Mouse (Mus musculus): ENCODE measurements at regions not wholly inside any gene's neighbourhood (a gene's known extent, or its start where the extent isn't known, plus 50 kb on each side); places are given as distances from the start of the nearest gene placed in this dataset.

DNA sequence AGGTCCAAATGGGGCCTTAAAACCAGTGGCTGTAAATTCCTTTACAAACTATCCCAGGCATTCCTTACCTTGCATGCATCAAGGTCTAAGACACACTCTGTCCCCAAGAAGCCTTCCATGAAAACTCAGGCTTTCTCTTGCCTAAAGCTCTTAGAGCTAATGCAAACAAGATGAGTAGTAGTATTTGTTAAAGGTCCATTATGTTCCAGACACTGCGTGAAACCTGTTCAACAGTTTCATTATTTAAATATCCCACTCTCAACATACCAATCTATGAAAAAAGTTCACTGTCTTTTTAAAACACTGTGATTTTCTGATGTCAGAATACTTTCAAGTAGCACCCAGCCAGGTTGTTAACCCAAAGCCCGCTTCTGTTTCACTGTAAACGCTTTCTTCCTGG, 687.9 kb upstream of the A1bg start:
- DNase-seq (ENCODE audit: extremely low read depth) = no peak
- dilution Hi-C loops (cut with MboI; ENCODE audit: extremely low pct_ligation_motif_present, extremely low pct_unique_long_range_greater_than_20kb, low sequenced_read_pairs) = no loop called here
- TF ChIP-seq CTCF (conservative IDR thresholded peaks at IDR 0.05 in 1 of 2, IDR thresholded peaks at IDR 0.05 in 1 of 2; ENCODE audit: low read depth in 2 of 2, low read length in 2 of 2) (no peak), ELF1 (IDR thresholded peaks at IDR 0.05; ENCODE audit: low read depth, low read length) (no peak), MAX (IDR thresholded peaks at IDR 0.05; ENCODE audit: low read length) (no peak), PAX5 (IDR thresholded peaks at IDR 0.05; ENCODE audit: low read length) (no peak), UBTF (IDR thresholded peaks at IDR 0.05; ENCODE audit: low read depth, low read length) (no peak), ZNF384 (IDR thresholded peaks at IDR 0.05; ENCODE audit: low read depth, low read length) (no peak)

GRCm38 (mm10) chr15:61609656-61610055, 686.8 kb upstream of the A1bg start:
- TF ChIP-seq RCOR1 (conservative IDR thresholded peaks at IDR 0.05; ENCODE audit: low read depth, low read length) (no peak), TCF12 (IDR thresholded peaks at IDR 0.05; ENCODE audit: low read depth, low read length) (no peak), SMC3 (IDR thresholded peaks at IDR 0.05; ENCODE audit: low read depth, low read length) (no peak)
- in situ Hi-C loops (cut with MboI; ENCODE audit: low pct_ligation_motif_present, low pct_unique_long_range_greater_than_20kb, low sequenced_read_pairs) = no loop called here
- no peaks in the 10 kb centered on the region for H3K79me2 ChIP-seq (replicated peaks; ENCODE audit: control insufficient read depth, extremely low read depth, insufficient read depth, poor library complexity, severe bottlenecking)
- H3K4me1 ChIP-seq (ENCODE audit: control insufficient read depth in 1 of 2, insufficient read depth in 2 of 2) = no peaks in the 10 kb centered on the region
- no peak overlapping the region for H3K27ac ChIP-seq (ENCODE audit: insufficient read depth, low read depth)
- no peaks in the 10 kb centered on the region for H3K9me3 ChIP-seq (replicated peaks; ENCODE audit: low read length)
- no peak overlapping the region for H3K4me2 ChIP-seq (ENCODE audit: insufficient read depth, low read depth, poor library complexity, severe bottlenecking)
- dilution Hi-C loops (cut with MboI; ENCODE audit: extremely low pct_ligation_motif_present, extremely low pct_unique_long_range_greater_than_20kb, low sequenced_read_pairs) = no loop called here
- no peaks in the 10 kb centered on the region for H3K36me3 ChIP-seq (replicated peaks in 1 of 2; ENCODE audit: control insufficient read depth in 1 of 2, insufficient read depth in 1 of 2, low read length in 1 of 2)
- no peaks in the 10 kb centered on the region for H3K27me3 ChIP-seq (replicated peaks)
- no peak overlapping the region for H3K4me3 ChIP-seq (replicated peaks in 1 of 3; ENCODE audit: low read depth in 2 of 3, low read length in 2 of 3, poor library complexity in 1 of 3)
- no peak for DNase-seq (ENCODE audit: extremely low read depth)
- no peak overlapping the region for H3K9ac ChIP-seq (ENCODE audit: insufficient read depth, low read depth)

More for the DNA sequence above, 687.9 kb upstream of the A1bg start:
- no peak overlapping the region for H3K4me3 ChIP-seq (replicated peaks in 1 of 3; ENCODE audit: low read depth in 2 of 3, low read length in 2 of 3, poor library complexity in 1 of 3)
- no peaks in the 10 kb centered on the region for H3K27me3 ChIP-seq (replicated peaks)
- in situ Hi-C loops (cut with MboI; ENCODE audit: low pct_ligation_motif_present, low pct_unique_long_range_greater_than_20kb, low sequenced_read_pairs) = no loop called here
- H3K4me1 ChIP-seq (ENCODE audit: control insufficient read depth in 1 of 2, insufficient read depth in 2 of 2) = no peaks in the 10 kb centered on the region
- no peaks in the 10 kb centered on the region for H3K9me3 ChIP-seq (replicated peaks; ENCODE audit: low read length)
- no peaks in the 10 kb centered on the region for H3K36me3 ChIP-seq (replicated peaks in 1 of 2; ENCODE audit: control insufficient read depth in 1 of 2, insufficient read depth in 1 of 2, low read length in 1 of 2)
- no peak overlapping the region for H3K4me2 ChIP-seq (ENCODE audit: insufficient read depth, low read depth, poor library complexity, severe bottlenecking)
- no peak overlapping the region for H3K27ac ChIP-seq (ENCODE audit: insufficient read depth, low read depth)
- H3K79me2 ChIP-seq (replicated peaks; ENCODE audit: control insufficient read depth, extremely low read depth, insufficient read depth, poor library complexity, severe bottlenecking) = no peaks in the 10 kb centered on the region
- no peak overlapping the region for H3K9ac ChIP-seq (ENCODE audit: insufficient read depth, low read depth)

- no peak overlapping the region for H3K4me2 ChIP-seq (ENCODE audit: insufficient read depth, low read depth, poor library complexity, severe bottlenecking)
- no peak overlapping the region for H3K9ac ChIP-seq (ENCODE audit: insufficient read depth, low read depth)
- no peak for DNase-seq (ENCODE audit: extremely low read depth)
- H3K9me3 ChIP-seq (replicated peaks; ENCODE audit: low read length) = no peaks in the 10 kb centered on the region
- no peaks in the 10 kb centered on the region for H3K36me3 ChIP-seq (replicated peaks in 1 of 2; ENCODE audit: control insufficient read depth in 1 of 2, insufficient read depth in 1 of 2, low read length in 1 of 2)
- no peaks in the 10 kb centered on the region for H3K27me3 ChIP-seq (replicated peaks)
- no peaks in the 10 kb centered on the region for H3K79me2 ChIP-seq (replicated peaks; ENCODE audit: control insufficient read depth, extremely low read depth, insufficient read depth, poor library complexity, severe bottlenecking)
- no peak for TF ChIP-seq UBTF (IDR thresholded peaks at IDR 0.05; ENCODE audit: low read depth, low read length)
- TF ChIP-seq ZKSCAN1 (IDR thresholded peaks at IDR 0.05; ENCODE audit: borderline replicate concordance, low read depth, low read length) = no peak
- TF ChIP-seq ZC3H11A (IDR thresholded peaks at IDR 0.05; ENCODE audit: low read depth, low read length) = no peak
- no peak for TF ChIP-seq HCFC1 (IDR thresholded peaks at IDR 0.05; ENCODE audit: low read depth, low read length)
- TF ChIP-seq TCF12 (IDR thresholded peaks at IDR 0.05; ENCODE audit: low read depth, low read length) = no peak
- TF ChIP-seq POLR2A (IDR thresholded peaks at IDR 0.05; ENCODE audit: low read depth, low read length) = no peak
- TF ChIP-seq MAX (IDR thresholded peaks at IDR 0.05; ENCODE audit: low read length) = no peak
- no peak for TF ChIP-seq EP300 (IDR thresholded peaks at IDR 0.05; ENCODE audit: low read length)
- TF ChIP-seq SIN3A (IDR thresholded peaks at IDR 0.05; ENCODE audit: low read length) = no peak
- no peak for TF ChIP-seq CTCF (conservative IDR thresholded peaks at IDR 0.05 in 1 of 2, IDR thresholded peaks at IDR 0.05 in 1 of 2; ENCODE audit: low read depth in 2 of 2, low read length in 2 of 2)
- TF ChIP-seq RAD21 (IDR thresholded peaks at IDR 0.05; ENCODE audit: low read depth, low read length) = no peak
- no peak for TF ChIP-seq ETS1 (conservative IDR thresholded peaks at IDR 0.05; ENCODE audit: low read depth, low read length)
- TF ChIP-seq USF1 (IDR thresholded peaks at IDR 0.05; ENCODE audit: low read depth, low read length) = no peak
- TF ChIP-seq KAT2A (IDR thresholded peaks at IDR 0.05; ENCODE audit: insufficient replicate concordance, low read length) = no peak
- TF ChIP-seq GABPA (IDR thresholded peaks at IDR 0.05; ENCODE audit: insufficient replicate concordance, low read depth, low read length) = no peak
- H3K27ac ChIP-seq (ENCODE audit: insufficient read depth, low read depth) = no peak overlapping the region
- no peak overlapping the region for H3K4me3 ChIP-seq (replicated peaks in 1 of 3; ENCODE audit: low read depth in 2 of 3, low read length in 2 of 3, poor library complexity in 1 of 3)
- dilution Hi-C loops (cut with MboI; ENCODE audit: extremely low pct_ligation_motif_present, extremely low pct_unique_long_range_greater_than_20kb, low sequenced_read_pairs) (no loop called here), in situ Hi-C loops (cut with MboI; ENCODE audit: low pct_ligation_motif_present, low pct_unique_long_range_greater_than_20kb, low sequenced_read_pairs) (no loop called here)
- H3K4me1 ChIP-seq (ENCODE audit: control insufficient read depth in 1 of 2, insufficient read depth in 2 of 2) = no peaks in the 10 kb centered on the region
These were observed 685.5 kb upstream of the A1bg start for GRCm38 (mm10) chr15:61608301-61608731.

Data from CH12.LX (cell line).